Mouse (Mus musculus) liver, embryonic 12.5 days (tissue): ENCODE results near the gene Arcn1. TPM values are rescaled to one million over a fixed set of nuclear protein-coding genes. Genes with fewer than 3 reads are reported as not detected.

Experiments used
- ATAC-seq: fragments of 200-750 bp; cut with Nextera tagmentation; 2 replicates; pipeline ENCODE4 v1.8.0; 2017; ENCODE audit warnings: moderate number of reproducible peaks, mild to moderate bottlenecking, moderate library complexity
- H3K27ac ChIP-seq: fragments of 300-500 bp; sonication (generic); 2 replicates; pipeline ENCODE4 v1.5.1; 2016; ENCODE audit warnings: mild to moderate bottlenecking
- H3K27me3 ChIP-seq: fragments of 300-500 bp; sonication (generic); replicated peaks from 2 replicates; pipeline ENCODE4 v1.6.1; 2016; ENCODE audit warnings: mild to moderate bottlenecking, moderate library complexity
- H3K36me3 ChIP-seq: fragments of 300-500 bp; sonication (generic); 2 replicates; pipeline ENCODE4 v1.6.1; 2016; ENCODE audit warnings: mild to moderate bottlenecking, moderate library complexity
- H3K4me1 ChIP-seq: fragments of 300-500 bp; sonication (generic); 2 replicates; pipeline ENCODE4 v1.6.1; 2016
- H3K4me2 ChIP-seq: fragments of 300-500 bp; sonication (generic); 2 replicates; pipeline ENCODE4 v1.6.1; 2016; ENCODE audit warnings: mild to moderate bottlenecking, moderate library complexity
- H3K4me3 ChIP-seq: fragments of 300-500 bp; sonication (generic); 2 replicates; pipeline ENCODE4 v1.5.1; 2016; ENCODE audit warnings: mild to moderate bottlenecking, moderate library complexity
- H3K9ac ChIP-seq: fragments of 300-500 bp; sonication (generic); 2 replicates; pipeline ENCODE4 v1.6.1; 2016; ENCODE audit warnings: mild to moderate bottlenecking, moderate library complexity
- H3K9me3 ChIP-seq: fragments of 300-500 bp; sonication (generic); replicated peaks from 2 replicates; pipeline ENCODE4 v1.6.1; 2016; ENCODE audit warnings: mild to moderate bottlenecking, moderate library complexity
- WGBS: fragments of 180-500 bp; shearing (Covaris S2); methylation state at CpG from one replicate; pipeline ENCODE4 v1.1.7; 2016; ENCODE audit not compliant: insufficient replicate concordance; 5-methylcytosine and 5-hydroxymethylcytosine counted together
- polyA plus RNA-seq: library from polyadenylated mRNA; unstranded; fragments of >200 nt; fragmentation: Nextera tagmentation; extraction: Ambion mirVana; gene quantifications from 2 replicates; pipeline ENCODE4 v1.2.1, GENCODE M21; 2016

Arcn1 gene
- polyA plus RNA-seq, 1 experiment from 2014 or later: 127 TPM

- 52% methylated on average over 6 of the region's 6 CpGs for WGBS
- ATAC-seq: no peak
- Histone ChIP-seq H3K9ac (no peak overlapping the region), H3K4me1 (peaks cover 52% of the 10 kb centered on the region), H3K27me3 (peaks cover 22% of the 10 kb centered on the region), H3K9me3 (no peaks in the 10 kb centered on the region), H3K4me3 (no peak overlapping the region), H3K27ac (no peak overlapping the region), H3K36me3 (peaks cover 10% of the 10 kb centered on the region; the same call in 1 of the 2 replicates), H3K4me2 (no peak overlapping the region)
Observed at GRCm38 (mm10) chr9:44716997-44717821, 50.4 kb downstream of the Arcn1 start.

GRCm38 (mm10) chr9:44715705-44716362 lies 51.8 kb downstream of the Arcn1 start:
- Histone ChIP-seq H3K4me2 (no peak overlapping the region), H3K9ac (no peak overlapping the region), H3K27me3 (peaks cover 12% of the 10 kb centered on the region), H3K36me3 (peaks cover 16% of the 10 kb centered on the region; the same call in 1 of the 2 replicates), H3K9me3 (no peaks in the 10 kb centered on the region), H3K27ac (no peak overlapping the region), H3K4me3 (no peak overlapping the region), H3K4me1 (peaks cover 40% of the 10 kb centered on the region)
- 84% methylated on average over 29 of the region's 29 CpGs for WGBS
- ATAC-seq: no peak

GRCm38 (mm10) chr9:44715109-44715508 lies 52.5 kb downstream of the Arcn1 start:
- H3K27me3 ChIP-seq: peaks cover 5% of the 10 kb centered on the region; the same call in 1 of the 2 replicates
- 85% methylated on average over 17 of the region's 17 CpGs for WGBS
- no peak overlapping the region for H3K4me3 ChIP-seq
- peaks cover 33% of the 10 kb centered on the region for H3K4me1 ChIP-seq
- ATAC-seq: no peak
- no peaks in the 10 kb centered on the region for H3K9me3 ChIP-seq
- H3K4me2 ChIP-seq: no peak overlapping the region
- H3K27ac ChIP-seq: no peak overlapping the region
- peaks cover 16% of the 10 kb centered on the region; the same call in 1 of the 2 replicates for H3K36me3 ChIP-seq
- no peak overlapping the region for H3K9ac ChIP-seq

GRCm38 (mm10) chr9:44713574-44713973 lies 54.1 kb downstream of the Arcn1 start:
- Histone ChIP-seq H3K4me3 (no peak overlapping the region), H3K27me3 (peaks cover 11% of the 10 kb centered on the region), H3K27ac (no peak overlapping the region), H3K4me2 (no peak overlapping the region), H3K36me3 (peaks cover 16% of the 10 kb centered on the region; the same call in 1 of the 2 replicates), H3K4me1 (peaks cover 27% of the 10 kb centered on the region), H3K9ac (no peak overlapping the region), H3K9me3 (no peaks in the 10 kb centered on the region)
- 56% methylated on average over 2 of the region's 2 CpGs for WGBS
- ATAC-seq: no peak

- Histone ChIP-seq H3K4me2 (no peak overlapping the region), H3K9ac (no peak overlapping the region), H3K27me3 (peaks cover 16% of the 10 kb centered on the region), H3K27ac (no peak overlapping the region), H3K4me1 (peaks cover 31% of the 10 kb centered on the region), H3K9me3 (no peaks in the 10 kb centered on the region), H3K4me3 (no peak overlapping the region), H3K36me3 (peaks cover 16% of the 10 kb centered on the region; the same call in 1 of the 2 replicates)
- WGBS: 52% methylated on average over 6 of the region's 6 CpGs
- no peak for ATAC-seq
Observed at GRCm38 (mm10) chr9:44713080-44713479, 54.6 kb downstream of the Arcn1 start.

- H3K27me3 ChIP-seq: peaks cover 25% of the 10 kb centered on the region
- H3K9me3 ChIP-seq: no peaks in the 10 kb centered on the region
- 74% methylated on average over 17 of the region's 17 CpGs for WGBS
- H3K9ac ChIP-seq: no peak overlapping the region
- H3K27ac ChIP-seq: no peak overlapping the region
- peaks cover 22% of the 10 kb centered on the region for H3K4me1 ChIP-seq
- peaks cover 16% of the 10 kb centered on the region; the same call in 1 of the 2 replicates for H3K36me3 ChIP-seq
- no peak overlapping the region for H3K4me3 ChIP-seq
- no peak overlapping the region for H3K4me2 ChIP-seq
- no peak for ATAC-seq
Observed at GRCm38 (mm10) chr9:44711602-44712001, 56.0 kb downstream of the Arcn1 start.

GRCm38 (mm10) chr9:44710213-44710612 lies 57.4 kb downstream of the Arcn1 start:
- 70% methylated on average over 5 of the region's 5 CpGs for WGBS
- Histone ChIP-seq H3K4me2 (no peak overlapping the region), H3K4me3 (no peak overlapping the region), H3K36me3 (0 out of 2 replicates have a peak, but pooled peaks cover 6% of the 10 kb centered on the region), H3K4me1 (peaks cover 21% of the 10 kb centered on the region), H3K27me3 (peaks cover 34% of the 10 kb centered on the region), H3K9ac (no peak overlapping the region), H3K9me3 (no peaks in the 10 kb centered on the region), H3K27ac (no peak overlapping the region)
- no peak for ATAC-seq

GRCm38 (mm10) chr9:44709600-44709999 lies 58.0 kb downstream of the Arcn1 start:
- Histone ChIP-seq H3K4me1 (peaks cover 21% of the 10 kb centered on the region), H3K9ac (no peak overlapping the region), H3K4me3 (no peak overlapping the region), H3K36me3 (0 out of 2 replicates have a peak, but pooled peaks cover 6% of the 10 kb centered on the region), H3K27me3 (peaks cover 34% of the 10 kb centered on the region), H3K9me3 (no peaks in the 10 kb centered on the region), H3K4me2 (no peak overlapping the region), H3K27ac (no peak overlapping the region)
- 34% methylated on average over 2 of the region's 2 CpGs for WGBS
- ATAC-seq: no peak

GRCm38 (mm10) chr9:44708925-44709324 lies 58.7 kb downstream of the Arcn1 start:
- 0 out of 2 replicates have a peak, but pooled peaks cover 6% of the 10 kb centered on the region for H3K36me3 ChIP-seq
- H3K9ac ChIP-seq: no peak overlapping the region
- H3K4me1 ChIP-seq: peaks cover 21% of the 10 kb centered on the region
- no peaks in the 10 kb centered on the region for H3K9me3 ChIP-seq
- WGBS: 28% methylated on average over 6 of the region's 6 CpGs
- H3K27me3 ChIP-seq: peaks cover 34% of the 10 kb centered on the region
- H3K4me2 ChIP-seq: peak overlapping the region; percentile 68
- H3K4me3 ChIP-seq: peak overlapping the region; percentile 42; the same call in 1 of the 2 replicates
- no peak for ATAC-seq
- H3K27ac ChIP-seq: no peak overlapping the region

- H3K27me3 ChIP-seq: peaks cover 34% of the 10 kb centered on the region
- H3K4me3 ChIP-seq: peak overlapping the region; percentile 42
- 0 out of 2 replicates have a peak, but pooled peaks cover 6% of the 10 kb centered on the region for H3K36me3 ChIP-seq
- no peak overlapping the region for H3K9ac ChIP-seq
- peaks cover 21% of the 10 kb centered on the region for H3K4me1 ChIP-seq
- H3K4me2 ChIP-seq: peak overlapping the region; percentile 68
- peak; percentile 55; the same call in 1 of the 2 replicates for ATAC-seq
- 4% methylated on average over 24 of the region's 24 CpGs for WGBS
- no peak overlapping the region for H3K27ac ChIP-seq
- H3K9me3 ChIP-seq: no peaks in the 10 kb centered on the region
Observed at GRCm38 (mm10) chr9:44708429-44708765, 59.2 kb downstream of the Arcn1 start.

GRCm38 (mm10) chr9:44707749-44708428 lies 59.8 kb downstream of the Arcn1 start:
- Histone ChIP-seq H3K4me3 (peak overlapping the region; percentile 42), H3K9ac (no peak overlapping the region), H3K4me2 (peak overlapping the region; percentile 68), H3K9me3 (no peaks in the 10 kb centered on the region), H3K27me3 (peaks cover 34% of the 10 kb centered on the region), H3K4me1 (peaks cover 17% of the 10 kb centered on the region), H3K36me3 (0 out of 2 replicates have a peak, but pooled peaks cover 6% of the 10 kb centered on the region), H3K27ac (no peak overlapping the region)
- WGBS: 32% methylated on average over 28 of the region's 28 CpGs
- ATAC-seq: no peak
